Mouse (Mus musculus) embryonic fibroblast, embryonic 13.5 days (primary cell): ENCODE measurements around the gene Cst12. TPM values are rescaled to one million over a fixed set of nuclear protein-coding genes. Genes with fewer than 3 reads are reported as not detected.

ENCODE experiments used
- H3K27ac ChIP-seq: 2 replicates; pipeline ENCODE4 v1.5.1; 2012; ENCODE audit warnings: low read length, control low read depth, inconsistent platforms; ENCODE audit not compliant: insufficient read depth
- H3K4me1 ChIP-seq: 2 replicates; pipeline ENCODE4 v1.6.1; 2011; ENCODE audit warnings: low read length; ENCODE audit not compliant: control insufficient read depth, insufficient read depth
- H3K4me3 ChIP-seq: 2 replicates; pipeline ENCODE4 v1.5.1; 2011; ENCODE audit warnings: mild to moderate bottlenecking, control low read depth, low read length; ENCODE audit not compliant: insufficient read depth
- CTCF ChIP-seq: IDR thresholded peaks from 2 replicates; pipeline ENCODE4 v1.5.1; 2011; ENCODE audit warnings: mild to moderate bottlenecking, control low read depth, low read length, moderate library complexity, borderline replicate concordance; ENCODE audit not compliant: insufficient read depth
- POLR2A ChIP-seq: IDR thresholded peaks from 2 replicates; pipeline ENCODE4 v1.6.1; 2011; ENCODE audit warnings: low read depth, mild to moderate bottlenecking, control low read depth, low read length, moderate library complexity
- polyA plus RNA-seq: library from polyadenylated mRNA; stranded (reverse); fragments of >200 nt; gene quantifications from 2 replicates; pipeline ENCODE4 v1.2.4, GENCODE M21; 2011; ENCODE audit warnings: low read depth; ENCODE audit not compliant: missing spikeins, insufficient read length

Gene Cst12
- polyA plus RNA-seq, 1 experiment = not detected

- TF ChIP-seq POLR2A = no peak
- no peak for TF ChIP-seq CTCF
- Histone ChIP-seq H3K27ac (no peak overlapping the region), H3K4me1 (no peaks in the 10 kb centered on the region), H3K4me3 (no peak overlapping the region)
Observed at GRCm38 (mm10) chr2:148801491-148801921, 12.3 kb downstream of the Cst12 start.

GRCm38 (mm10) chr2:148806696-148807095, 17.5 kb downstream of the Cst12 start:
- H3K4me3 ChIP-seq = no peak overlapping the region
- H3K4me1 ChIP-seq = no peaks in the 10 kb centered on the region
- H3K27ac ChIP-seq = no peak overlapping the region
- TF ChIP-seq POLR2A (no peak), CTCF (no peak)

GRCm38 (mm10) chr2:148819909-148820308, 30.7 kb downstream of the Cst12 start, which contains the start of gene Cst13:
TSS of gene Cst13 (plus strand) at chr2:148820081.
- no peaks in the 10 kb centered on the region for H3K4me1 ChIP-seq
- no peak within 1 kb of the TSS for H3K4me3 ChIP-seq
- H3K27ac ChIP-seq = no peak within 1 kb of the TSS
- TF ChIP-seq CTCF (no peak), POLR2A (no peak)

GRCm38 (mm10) chr2:148825986-148826385, 36.8 kb downstream of the Cst12 start:
- TF ChIP-seq POLR2A (no peak), CTCF (no peak)

GRCm38 (mm10) chr2:148834912-148835311, 45.8 kb downstream of the Cst12 start, which contains the start of gene Cst9:
TSS of gene Cst9 (plus strand) at chr2:148835147.
- no peak within 1 kb of the TSS for H3K27ac ChIP-seq
- H3K4me1 ChIP-seq = no peaks in the 10 kb centered on the region
- TF ChIP-seq CTCF = no peak
- no peak for TF ChIP-seq POLR2A
- H3K4me3 ChIP-seq = no peak within 1 kb of the TSS

More at GRCm38 (mm10) chr2:148825986-148826385, 36.8 kb downstream of the Cst12 start:
- Histone ChIP-seq H3K4me3 (no peak overlapping the region), H3K27ac (no peak overlapping the region), H3K4me1 (no peaks in the 10 kb centered on the region)

DNA sequence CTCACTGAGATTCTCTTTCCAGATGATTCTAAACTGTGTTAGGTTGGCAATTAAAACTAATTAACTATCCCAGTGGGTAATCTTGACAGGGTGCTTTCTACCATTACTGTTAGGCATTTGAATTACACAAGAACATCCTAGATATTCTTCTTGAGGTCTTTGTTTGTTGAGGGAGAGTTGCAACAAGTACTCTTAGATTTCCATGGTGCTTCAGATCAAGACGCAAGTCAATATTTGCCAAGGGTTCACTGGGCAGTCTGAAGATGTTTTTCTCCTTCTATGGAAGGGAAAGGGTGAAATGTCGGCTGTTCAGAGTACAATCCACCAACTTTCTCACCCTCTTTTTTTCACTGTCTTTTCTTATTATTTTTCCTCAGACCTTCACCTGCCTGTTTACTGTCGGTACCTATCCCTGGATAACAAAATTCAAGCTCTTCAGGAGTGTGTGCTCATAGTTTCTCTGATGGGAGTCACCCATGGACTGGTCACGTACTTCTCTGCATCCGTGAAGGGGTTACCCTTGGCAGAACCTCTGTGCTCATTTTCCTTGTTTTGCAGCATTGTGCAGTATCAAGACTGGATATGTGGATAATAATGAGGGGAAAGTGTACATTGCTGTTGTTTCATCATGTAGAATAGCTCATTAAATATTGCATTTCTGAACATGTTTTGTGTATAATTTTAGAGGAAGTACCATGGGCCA, 49.1 kb downstream of the Cst12 start:
- H3K27ac ChIP-seq = no peak overlapping the region
- no peak overlapping the region for H3K4me3 ChIP-seq
- TF ChIP-seq CTCF (no peak), POLR2A (no peak)
- no peaks in the 10 kb centered on the region for H3K4me1 ChIP-seq

DNA sequence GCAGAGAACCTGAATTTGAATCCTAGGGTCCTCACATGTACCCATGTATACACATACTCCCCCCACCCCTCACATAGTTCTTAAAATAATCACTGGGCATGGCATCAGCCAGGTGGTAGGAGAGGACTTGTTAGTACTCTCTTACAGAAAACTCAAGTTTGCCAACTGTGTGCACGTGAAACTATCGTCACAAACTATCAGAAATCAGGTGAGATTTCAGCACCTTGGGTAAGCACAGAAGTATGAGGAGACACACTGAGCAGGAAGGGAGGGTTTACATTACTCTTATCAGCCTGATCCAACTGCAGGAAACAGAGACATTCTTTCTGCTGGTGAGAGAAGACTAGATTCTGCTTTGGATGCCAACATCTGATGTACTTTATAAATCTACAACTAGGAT, 50.1 kb downstream of the Cst12 start:
- H3K27ac ChIP-seq = no peak overlapping the region
- no peaks in the 10 kb centered on the region for H3K4me1 ChIP-seq
- H3K4me3 ChIP-seq = no peak overlapping the region
- TF ChIP-seq POLR2A = no peak
- no peak for TF ChIP-seq CTCF

Other genes starting within 250 kb of the Cst12 start
- 19.8 and 25.5 TPM in 2 replicates for gene Nxt1, start 116.8 kb upstream of the Cst12 start, polyA plus RNA-seq
- gene Gzf1, start 108.3 kb upstream of the Cst12 start, polyA plus RNA-seq = 17.8 and 23.5 TPM in 2 replicates
- 2.5 and 2.8 TPM in 2 replicates for gene Napb, start 56.9 kb upstream of the Cst12 start, polyA plus RNA-seq
- not detected in 2 replicates for gene Cstl1, start 39.0 kb upstream of the Cst12 start, polyA plus RNA-seq
- gene Cst11, start 17.9 kb upstream of the Cst12 start, polyA plus RNA-seq = not detected in 2 replicates
- gene 8030411F24Rik, start 7.4 kb upstream of the Cst12 start, polyA plus RNA-seq = not detected in 2 replicates
- not detected in 2 replicates for gene Cst8, start 9.4 kb downstream of the Cst12 start, polyA plus RNA-seq
- gene Cst13, start 30.7 kb downstream of the Cst12 start, polyA plus RNA-seq = not detected in 2 replicates
- not detected in 2 replicates for gene Cst9, start 45.8 kb downstream of the Cst12 start, polyA plus RNA-seq
- gene 9230104L09Rik, start 75.7 kb downstream of the Cst12 start, polyA plus RNA-seq = not detected in 2 replicates
- 381 and 419 TPM in 2 replicates for gene Cst3, start 86.3 kb downstream of the Cst12 start, polyA plus RNA-seq
- gene Gm1330, start 213.9 kb downstream of the Cst12 start, polyA plus RNA-seq = not detected in 2 replicates
- gene Gm10750, start 227.9 kb downstream of the Cst12 start, polyA plus RNA-seq = not detected in 2 replicates